Mouse (Mus musculus) c-Kit-positive CD71-positive TER-119-negative erythroid progenitor cells, embryonic 14.5 days (primary cell): ENCODE data around the gene Rbm42.

Source experiments
- DNase-seq: peaks from one replicate; pipeline ENCODE4 v3.0.0-alpha.2; 2013; ENCODE audit warnings: low read depth

The Rbm42 gene

GRCm38 (mm10) chr7:30615049-30615760 is 34.9 kb downstream of the Rbm42 start:
- DNase-seq: no peak

GRCm38 (mm10) chr7:30614454-30614853 is 35.7 kb downstream of the Rbm42 start:
- no peak for DNase-seq

- no peak for DNase-seq
These were observed 36.5 kb downstream of the Rbm42 start for GRCm38 (mm10) chr7:30613529-30614112.

- DNase-seq: no peak
These were observed 37.3 kb downstream of the Rbm42 start, which contains the start of gene Upk1a for GRCm38 (mm10) chr7:30612654-30613402. Gene Upk1a, minus strand, starts transcription at chr7:30612847.

GRCm38 (mm10) chr7:30610043-30610442 is 40.1 kb downstream of the Rbm42 start:
- DNase-seq: no peak

- no peak for DNase-seq
These were observed 41.6 kb downstream of the Rbm42 start for GRCm38 (mm10) chr7:30608476-30608875.

GRCm38 (mm10) chr7:30607706-30608309 is 42.3 kb downstream of the Rbm42 start:
- no peak for DNase-seq

- no peak for DNase-seq
These were observed 45.2 kb downstream of the Rbm42 start for GRCm38 (mm10) chr7:30604944-30605343.

GRCm38 (mm10) chr7:30604424-30604823 is 45.7 kb downstream of the Rbm42 start:
- DNase-seq: no peak

- no peak for DNase-seq
These were observed 47.5 kb downstream of the Rbm42 start for GRCm38 (mm10) chr7:30602583-30602982.

GRCm38 (mm10) chr7:30600651-30601050 is 49.5 kb downstream of the Rbm42 start:
- no peak for DNase-seq

- DNase-seq: peak; percentile 83
These were observed 50.2 kb downstream of the Rbm42 start for GRCm38 (mm10) chr7:30599933-30600353.

- no peak for DNase-seq
These were observed 51.3 kb downstream of the Rbm42 start, which contains the start of gene Zbtb32 for GRCm38 (mm10) chr7:30598786-30599185. Gene Zbtb32, minus strand, starts transcription at chr7:30598909.

GRCm38 (mm10) chr7:30596811-30597210 is 53.3 kb downstream of the Rbm42 start:
- DNase-seq: no peak

- no peak for DNase-seq
These were observed 54.0 kb downstream of the Rbm42 start for GRCm38 (mm10) chr7:30596093-30596492.

- DNase-seq: no peak
These were observed 55.5 kb downstream of the Rbm42 start for GRCm38 (mm10) chr7:30594510-30595024.

- no peak for DNase-seq
These were observed 56.3 kb downstream of the Rbm42 start for GRCm38 (mm10) chr7:30593579-30594509.

GRCm38 (mm10) chr7:30592772-30593423 is 57.2 kb downstream of the Rbm42 start:
- DNase-seq: peak; percentile 21

GRCm38 (mm10) chr7:30591605-30591951 is 58.5 kb downstream of the Rbm42 start:
- no peak for DNase-seq
